Mouse (Mus musculus): ENCODE data around the gene Pls3.

GRCm38 (mm10) chrX:75875566-75875965 lies 584 bp upstream of the Pls3 start:
- TF ChIP-seq POLR2A (IDR thresholded peaks at IDR 0.05; ENCODE audit: borderline replicate concordance, low read depth, low read length) (no peak), CTCF (IDR thresholded peaks at IDR 0.05; ENCODE audit: low read depth, low read length) (no peak)
